9 mouse cellular contexts compared by ENCODE assay signal in the genomic region with DNA sequence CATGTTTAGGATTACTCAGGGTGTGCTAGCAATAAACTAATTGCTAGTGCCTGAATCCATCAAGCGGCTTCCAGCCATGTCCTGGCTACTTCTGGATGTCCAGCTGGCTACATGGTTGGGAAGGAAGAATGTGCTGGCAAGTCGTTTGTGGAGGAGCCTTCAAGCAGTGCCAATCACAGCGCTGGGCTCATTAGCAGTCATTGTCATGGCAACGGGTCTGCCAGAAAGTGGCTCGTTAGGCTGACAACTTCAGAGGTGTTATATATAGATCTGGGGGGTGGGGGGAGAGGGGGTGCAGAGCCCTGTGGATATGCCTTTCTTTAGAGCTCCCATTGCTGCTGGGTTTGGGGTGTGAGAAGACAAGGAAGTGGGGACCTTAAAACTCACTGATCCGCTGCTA.
DNase-seq lines count a peak whose midpoint lies in the region; ATAC-seq lines count a peak whose summit lies in the region.
"Had no signal": no experiment of that assay in that cellular context is flagged by ENCODE, and none has a peak within 500 bp of the region (broad histone marks: within the 10 kb centered on the region; RNA-seq: fewer than 3 reads in every experiment).

No protein-coding gene starts in this region.

- H3K27ac ChIP-seq in forebrain, embryonic 14.5 days (ENCODE audit: low read depth, low read length) = peak overlapping the region; percentile 67
- H3K27ac ChIP-seq: kidney, postnatal 0 days had no signal

- peak overlapping the region; percentile 28; the same call in 1 of the 2 replicates for H3K4me2 ChIP-seq in forebrain, embryonic 14.5 days (ENCODE audit: low read length)

- no peaks in the 10 kb centered on the region for H3K27me3 ChIP-seq in forebrain, embryonic 14.5 days (replicated peaks; ENCODE audit: control insufficient read depth, insufficient read depth, low read length)

- H3K36me3 ChIP-seq in forebrain, embryonic 14.5 days (ENCODE audit: control insufficient read depth, insufficient read depth, low read length) = no peaks in the 10 kb centered on the region

- H3K4me1 ChIP-seq in forebrain, embryonic 14.5 days (ENCODE audit: control insufficient read depth, insufficient read depth, low read length) = peaks cover 27% of the 10 kb centered on the region

- peak overlapping the region; percentile 21 for H3K4me3 ChIP-seq in forebrain, embryonic 14.5 days (ENCODE audit: low read depth, low read length)
- H3K4me3 ChIP-seq: erythroblast, embryonic 14.5 days had no signal

- 0 out of 2 replicates have a peak overlapping the region, but pooled peaks have one; percentile 21 for H3K9ac ChIP-seq in forebrain, embryonic 14.5 days (ENCODE audit: low read length)

- 9% methylated on average over 6 of the region's 6 CpGs for WGBS in forebrain, embryonic 14.5 days

- peak; percentile 95 to 96 for DNase-seq in cerebellum, postnatal 10 days
- DNase-seq in forebrain, embryonic 14.5 days (ENCODE audit: low spot score) = peak; percentile 97
- peak; percentile 70 to 71 for DNase-seq in layer of hippocampus, postnatal 10 days (ENCODE audit: low spot score in 2 of 2)
- DNase-seq in retina, embryonic 14.5 days (ENCODE audit: low spot score) = peak; percentile 63
- no peak for DNase-seq in thymus, postnatal 4 days
- DNase-seq in ovary, postnatal 36 days (ENCODE audit: low spot score) = no peak

- peak; percentile 90 for ATAC-seq in forebrain, embryonic 14.5 days
- no peak for ATAC-seq in erythroblast, adult 5-6 weeks (replicated peaks; ENCODE audit: low FRiP score, poor library complexity, severe bottlenecking)

- no peaks in the 10 kb centered on the region for H3K9me3 ChIP-seq in forebrain, embryonic 14.5 days (replicated peaks; ENCODE audit: control insufficient read depth, low read length)

Comparison
In these comparisons a context has a peak if more than half of its experiments do, and no peak if none do; other contexts are left out.
1. DNase-seq: peak in cerebellum, postnatal 10 days (2 of 2), forebrain, embryonic 14.5 days (single experiment), layer of hippocampus, postnatal 10 days (2 of 2) and retina, embryonic 14.5 days (single experiment); none in thymus, postnatal 4 days (single experiment) and ovary, postnatal 36 days (single experiment).